Mouse (Mus musculus): ENCODE results near the gene Cwc27. TPM values are rescaled to one million over a fixed set of nuclear protein-coding genes. Genes with fewer than 3 reads are reported as not detected.
A peak's percentile ranks its signal among the peaks of the same experiment; 100 is the strongest.

Cwc27 gene
- total RNA-seq, 1 experiment from 2014 or later, result 52.8 TPM

DNA sequence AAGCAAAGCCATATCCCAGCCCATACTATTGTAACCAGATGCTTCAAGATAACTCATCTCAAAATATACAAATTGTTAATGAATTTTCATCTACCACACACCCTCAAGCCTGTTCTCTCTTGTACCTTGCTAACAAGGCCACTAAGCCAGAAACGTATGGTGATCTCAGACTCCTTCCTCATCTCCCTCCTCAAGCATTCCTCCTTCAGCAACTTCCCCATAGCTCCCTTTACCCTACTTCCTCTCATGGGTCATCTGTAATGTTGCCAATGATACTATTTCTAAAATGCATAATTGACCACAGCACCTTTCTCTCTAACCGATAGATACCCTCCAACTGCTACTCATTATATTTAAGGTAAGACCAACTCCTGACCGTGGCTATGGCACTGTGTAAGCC lies 22.5 kb downstream of the Cwc27 start:
- ATAC-seq (replicated peaks in 1 of 2; ENCODE audit: insufficient read depth in 1 of 2, low FRiP score in 2 of 2, low TSS enrichment in 1 of 2, low read depth in 1 of 2, poor library complexity in 2 of 2, severe bottlenecking in 2 of 2), result no peak

DNA sequence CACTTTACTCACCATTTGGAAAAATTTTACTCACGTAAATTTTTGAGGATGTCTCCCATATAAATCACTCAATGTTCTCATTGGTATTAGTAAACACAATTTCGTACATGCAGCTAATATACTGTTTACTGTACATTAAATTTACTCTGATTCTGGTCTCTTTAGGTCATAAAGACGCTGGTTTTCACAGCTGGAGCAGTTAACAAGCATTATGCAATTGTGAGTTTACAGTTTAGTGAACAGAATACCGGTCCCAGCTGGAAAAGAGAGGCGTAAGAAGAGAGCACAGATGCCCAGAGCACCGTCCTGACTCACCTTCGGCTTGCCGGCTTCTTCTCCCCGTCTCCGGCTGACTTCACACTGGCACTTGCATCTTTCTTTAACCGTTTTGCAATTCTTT lies 24.8 kb downstream of the Cwc27 start, which contains the start of gene Srek1ip1:
Srek1ip1 (plus strand) TSS at position 301 of the 400 bp plus-strand sequence.
- ATAC-seq (replicated peaks in 1 of 2; ENCODE audit: insufficient read depth in 1 of 2, low FRiP score in 2 of 2, low TSS enrichment in 1 of 2, low read depth in 1 of 2, poor library complexity in 2 of 2, severe bottlenecking in 2 of 2), result no peak

- peak; percentile 76 to 89; a peak in 3 of 4 replicates for ATAC-seq (replicated peaks in 1 of 2; ENCODE audit: insufficient read depth in 1 of 2, low FRiP score in 2 of 2, low TSS enrichment in 1 of 2, low read depth in 1 of 2, poor library complexity in 2 of 2, severe bottlenecking in 2 of 2)
Measured at GRCm38 (mm10) chr13:104789663-104790062, 27.3 kb downstream of the Cwc27 start.

DNA sequence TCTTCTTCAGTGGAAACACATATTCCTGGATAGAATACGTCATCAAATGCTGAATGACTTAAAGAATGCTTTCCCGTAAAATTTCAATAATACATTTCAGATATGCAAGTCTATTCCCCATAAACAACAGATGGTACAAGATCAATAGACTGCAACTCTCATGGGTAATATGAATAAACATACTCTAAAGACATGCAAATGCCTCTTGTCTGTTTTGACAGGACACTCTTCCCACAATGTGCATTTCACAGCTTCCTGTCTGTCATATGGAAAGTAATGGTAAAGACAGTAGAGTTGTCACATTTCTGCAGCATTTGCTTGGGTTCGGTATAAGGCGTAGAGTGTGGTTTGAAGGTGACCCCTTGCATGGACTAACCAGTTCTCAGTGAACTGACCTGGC lies 29.7 kb downstream of the Cwc27 start:
- ATAC-seq (replicated peaks in 1 of 2; ENCODE audit: insufficient read depth in 1 of 2, low FRiP score in 2 of 2, low TSS enrichment in 1 of 2, low read depth in 1 of 2, poor library complexity in 2 of 2, severe bottlenecking in 2 of 2), result no peak

DNA sequence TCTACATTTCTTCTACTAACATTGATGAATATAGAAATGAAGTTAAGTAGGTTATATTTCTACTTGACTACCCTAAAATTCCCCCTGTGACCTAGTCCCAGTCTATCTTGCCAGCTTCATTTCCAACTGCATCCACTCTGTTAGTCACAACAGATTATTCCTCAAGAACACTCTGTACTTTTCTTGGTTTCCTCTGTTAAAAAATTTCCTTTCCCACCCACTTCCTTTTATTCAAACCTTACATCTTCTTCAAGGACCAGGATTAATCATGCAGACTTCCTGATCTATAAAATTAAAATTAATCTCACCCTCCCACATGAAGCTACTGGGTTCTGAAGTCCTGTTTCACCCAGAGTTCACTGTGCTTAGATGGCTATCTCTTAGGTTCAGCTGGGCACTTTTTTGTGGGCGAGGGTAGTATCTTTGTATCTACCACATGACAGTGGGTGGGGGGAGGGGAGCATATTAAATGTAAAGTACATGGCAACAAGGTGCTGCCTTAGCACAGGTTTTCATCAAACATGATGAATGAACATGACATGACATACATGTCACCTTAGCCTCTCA lies 37.8 kb downstream of the Cwc27 start:
- ATAC-seq (replicated peaks in 1 of 2; ENCODE audit: insufficient read depth in 1 of 2, low FRiP score in 2 of 2, low TSS enrichment in 1 of 2, low read depth in 1 of 2, poor library complexity in 2 of 2, severe bottlenecking in 2 of 2), result no peak

DNA sequence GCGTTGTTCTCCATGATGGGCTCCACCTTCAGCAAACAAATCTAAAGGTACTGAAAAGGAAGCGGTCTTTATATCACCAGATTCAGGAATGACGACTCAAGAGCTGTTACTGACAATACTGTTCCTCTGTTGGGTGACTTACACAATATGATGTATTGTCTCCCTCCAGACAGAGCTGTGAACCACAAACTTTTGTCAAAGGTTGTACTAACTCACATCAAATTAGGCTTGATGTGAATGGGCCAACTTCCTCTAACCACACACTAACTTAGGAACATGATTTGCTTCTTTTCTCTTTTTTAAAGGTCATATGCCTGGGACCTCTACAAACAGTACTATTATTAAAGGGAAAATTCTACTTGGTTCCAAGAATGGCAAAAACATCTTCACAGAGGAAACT lies 53.7 kb downstream of the Cwc27 start:
- ATAC-seq (replicated peaks in 1 of 2; ENCODE audit: insufficient read depth in 1 of 2, low FRiP score in 2 of 2, low TSS enrichment in 1 of 2, low read depth in 1 of 2, poor library complexity in 2 of 2, severe bottlenecking in 2 of 2), result no peak

DNA sequence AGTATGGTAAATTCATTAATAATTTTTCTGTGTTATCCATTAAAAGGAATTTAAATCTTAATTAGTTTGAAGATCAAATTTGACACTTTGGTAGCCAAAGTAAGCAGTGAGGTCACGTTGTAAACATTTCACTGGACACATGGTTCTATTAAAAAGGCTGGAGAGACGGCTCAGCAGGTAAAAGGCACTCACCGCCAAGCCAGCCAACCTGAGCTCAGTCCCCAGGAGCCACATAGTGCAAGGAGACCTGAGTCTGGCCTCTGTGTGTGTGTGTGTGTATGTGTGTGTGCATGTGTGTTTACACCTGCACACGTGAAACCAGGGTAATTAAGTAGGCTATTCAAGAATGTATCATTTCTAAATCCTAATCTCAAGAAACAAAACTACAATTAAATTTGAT lies 54.5 kb downstream of the Cwc27 start:
- no peak for ATAC-seq (replicated peaks in 1 of 2; ENCODE audit: insufficient read depth in 1 of 2, low FRiP score in 2 of 2, low TSS enrichment in 1 of 2, low read depth in 1 of 2, poor library complexity in 2 of 2, severe bottlenecking in 2 of 2)

DNA sequence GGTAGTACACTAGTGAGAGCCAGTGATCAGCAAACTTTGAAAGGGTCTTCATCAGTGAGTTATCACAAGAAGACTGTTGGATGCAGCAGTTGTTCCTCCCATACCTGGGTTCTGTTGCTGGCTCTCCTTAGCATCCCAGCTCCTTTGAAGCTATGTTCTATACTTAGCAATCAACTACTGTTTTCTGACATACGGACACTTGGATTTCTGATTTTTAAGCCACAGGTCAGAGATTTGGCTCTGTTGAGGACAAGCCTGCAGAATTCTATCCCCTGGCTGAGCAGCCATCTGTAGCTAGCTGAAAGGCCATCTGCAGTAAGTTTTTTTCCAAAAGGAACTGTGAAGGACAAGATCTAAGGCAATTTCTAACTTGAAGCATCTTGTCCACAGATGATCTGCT lies 57.6 kb downstream of the Cwc27 start:
- no peak for ATAC-seq (replicated peaks in 1 of 2; ENCODE audit: insufficient read depth in 1 of 2, low FRiP score in 2 of 2, low TSS enrichment in 1 of 2, low read depth in 1 of 2, poor library complexity in 2 of 2, severe bottlenecking in 2 of 2)

- no peak for ATAC-seq (replicated peaks in 1 of 2; ENCODE audit: insufficient read depth in 1 of 2, low FRiP score in 2 of 2, low TSS enrichment in 1 of 2, low read depth in 1 of 2, poor library complexity in 2 of 2, severe bottlenecking in 2 of 2)
Measured at GRCm38 (mm10) chr13:104747032-104747431, 69.9 kb downstream of the Cwc27 start.

DNA sequence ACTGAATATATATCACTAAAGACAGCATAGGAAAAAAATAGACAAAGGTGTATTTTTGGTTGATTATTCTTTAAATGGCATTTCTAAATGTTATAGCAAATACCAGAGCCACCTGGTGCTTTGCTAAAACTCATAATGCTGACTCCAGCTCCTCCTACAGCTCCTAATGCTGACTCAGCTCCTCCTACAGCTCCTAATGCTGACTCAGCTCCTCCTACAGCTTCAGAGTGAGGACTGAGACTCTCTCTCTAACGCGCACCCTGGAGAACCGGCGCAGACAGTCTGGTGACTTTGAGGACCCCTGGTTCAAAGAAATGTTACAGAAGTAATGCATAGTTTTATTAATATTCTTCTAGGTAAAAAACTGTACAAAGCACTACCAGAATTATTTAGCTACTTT lies 74.1 kb downstream of the Cwc27 start:
- ATAC-seq (replicated peaks in 1 of 2; ENCODE audit: insufficient read depth in 1 of 2, low FRiP score in 2 of 2, low TSS enrichment in 1 of 2, low read depth in 1 of 2, poor library complexity in 2 of 2, severe bottlenecking in 2 of 2), result no peak

DNA sequence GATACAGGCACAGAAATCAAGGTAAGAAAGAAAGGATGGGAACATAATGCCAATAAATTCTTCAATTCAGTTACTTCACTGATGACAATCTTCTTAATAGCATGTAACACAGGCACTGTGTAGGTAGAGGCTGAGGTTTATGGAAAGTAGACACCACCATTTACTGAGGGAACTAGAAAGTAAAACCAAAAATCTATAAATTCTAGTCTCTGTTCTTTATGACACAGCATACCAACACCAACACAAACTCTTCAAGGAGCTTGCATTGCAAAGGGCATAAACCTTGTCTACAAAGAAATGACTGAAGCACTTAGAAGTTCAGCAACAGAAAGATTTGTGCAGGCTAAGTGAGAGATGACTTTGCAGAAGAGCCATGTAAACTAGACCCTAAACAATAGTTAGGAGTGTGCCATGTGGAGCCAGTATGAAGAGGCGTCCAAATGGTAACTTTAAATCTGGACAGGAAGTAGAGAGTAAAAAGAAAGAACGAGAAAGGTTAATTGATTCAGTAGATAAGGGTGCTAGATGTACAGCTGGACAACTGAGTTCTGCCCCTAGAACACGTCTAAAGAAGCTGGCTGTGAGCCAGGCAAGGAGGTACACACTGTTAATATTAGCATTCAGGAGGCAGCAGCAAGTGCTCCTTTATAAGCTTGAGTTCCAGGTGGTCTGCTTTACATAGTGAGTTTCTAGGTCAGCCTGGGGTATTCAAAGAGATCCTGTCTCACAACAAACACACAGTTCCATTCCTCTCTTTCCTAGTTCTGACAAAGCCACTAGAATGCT lies 87.5 kb downstream of the Cwc27 start:
- ATAC-seq (replicated peaks in 1 of 2; ENCODE audit: insufficient read depth in 1 of 2, low FRiP score in 2 of 2, low TSS enrichment in 1 of 2, low read depth in 1 of 2, poor library complexity in 2 of 2, severe bottlenecking in 2 of 2), result no peak

DNA sequence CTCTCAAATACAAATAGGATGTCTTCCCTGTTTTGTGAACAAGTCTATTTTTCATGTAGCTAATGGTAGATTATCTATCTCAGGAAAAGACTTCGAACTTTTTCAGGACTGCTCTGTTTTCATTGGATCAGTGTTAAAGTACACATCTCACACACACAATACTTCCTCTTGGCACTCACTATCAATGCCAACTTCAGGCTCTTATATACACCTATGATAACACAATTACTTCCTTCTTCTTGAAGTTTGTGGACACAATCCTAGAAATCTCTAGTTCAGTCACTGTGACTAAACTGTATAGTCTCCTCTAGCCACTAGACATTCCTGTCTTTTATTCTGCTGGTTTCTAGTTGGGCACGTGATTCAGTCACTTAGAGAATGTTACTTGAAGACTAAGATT lies 89.3 kb downstream of the Cwc27 start:
- ATAC-seq (replicated peaks in 1 of 2; ENCODE audit: insufficient read depth in 1 of 2, low FRiP score in 2 of 2, low TSS enrichment in 1 of 2, low read depth in 1 of 2, poor library complexity in 2 of 2, severe bottlenecking in 2 of 2), result no peak

- ATAC-seq (replicated peaks in 1 of 2; ENCODE audit: insufficient read depth in 1 of 2, low FRiP score in 2 of 2, low TSS enrichment in 1 of 2, low read depth in 1 of 2, poor library complexity in 2 of 2, severe bottlenecking in 2 of 2), result no peak
Measured at GRCm38 (mm10) chr13:104720133-104720532, 96.8 kb downstream of the Cwc27 start.

GRCm38 (mm10) chr13:104694612-104695355 lies 122.2 kb downstream of the Cwc27 start:
- no peak for ATAC-seq (replicated peaks in 1 of 2; ENCODE audit: insufficient read depth in 1 of 2, low FRiP score in 2 of 2, low TSS enrichment in 1 of 2, low read depth in 1 of 2, poor library complexity in 2 of 2, severe bottlenecking in 2 of 2)

- ATAC-seq (replicated peaks in 1 of 2; ENCODE audit: insufficient read depth in 1 of 2, low FRiP score in 2 of 2, low TSS enrichment in 1 of 2, low read depth in 1 of 2, poor library complexity in 2 of 2, severe bottlenecking in 2 of 2), result no peak
Measured at GRCm38 (mm10) chr13:104692710-104693109, 124.2 kb downstream of the Cwc27 start.

DNA sequence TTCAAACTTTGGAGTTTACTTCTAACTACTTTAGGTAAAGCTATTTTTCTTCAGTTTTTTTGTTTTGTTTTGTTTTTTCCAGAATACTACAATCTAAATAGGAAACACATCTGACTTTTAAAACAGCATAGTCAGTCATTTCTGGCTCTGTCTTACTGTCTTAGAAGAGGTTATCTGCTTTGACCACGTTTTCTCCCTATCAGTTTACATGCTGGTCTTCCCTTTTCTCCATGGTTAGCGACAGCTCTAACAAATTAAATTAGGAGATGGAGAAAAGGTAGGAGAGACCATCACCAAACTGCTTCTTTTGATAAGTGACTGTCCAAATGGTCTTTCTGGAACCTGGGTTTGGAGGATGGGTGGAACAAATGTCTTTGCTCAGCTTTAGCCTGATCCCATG lies 131.4 kb downstream of the Cwc27 start:
- ATAC-seq (replicated peaks in 1 of 2; ENCODE audit: insufficient read depth in 1 of 2, low FRiP score in 2 of 2, low TSS enrichment in 1 of 2, low read depth in 1 of 2, poor library complexity in 2 of 2, severe bottlenecking in 2 of 2), result no peak

DNA sequence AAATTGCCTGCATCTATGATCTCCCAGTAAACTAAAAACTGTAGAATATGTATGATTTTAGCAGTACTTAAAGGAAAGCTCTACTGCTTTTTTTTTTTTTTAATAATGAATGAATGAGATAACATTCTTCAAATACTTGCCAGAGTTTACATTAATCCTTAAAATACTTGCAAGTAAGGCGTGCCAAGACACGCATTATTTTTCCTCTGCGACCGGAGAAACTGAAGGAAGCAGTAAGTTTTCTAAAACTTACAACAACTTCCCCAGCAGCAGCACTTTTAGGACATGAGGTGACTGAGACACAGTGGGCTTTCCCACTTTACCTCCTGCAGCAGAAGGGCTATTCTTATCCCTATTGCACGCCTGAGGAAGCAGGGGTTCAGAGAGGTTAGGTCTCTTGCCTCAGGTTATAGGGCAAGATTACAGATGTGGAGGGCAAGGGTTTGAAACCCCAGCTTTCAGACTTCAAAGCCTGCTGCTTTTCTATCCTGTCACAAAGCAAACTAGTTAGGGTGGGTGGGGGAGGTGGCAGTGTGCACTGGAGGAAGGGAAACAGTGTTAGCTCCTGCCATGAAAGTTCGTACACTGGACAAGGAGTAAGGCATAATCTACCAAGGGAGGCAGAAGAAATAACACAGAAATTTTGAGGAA lies 132.5 kb downstream of the Cwc27 start:
- no peak for ATAC-seq (replicated peaks in 1 of 2; ENCODE audit: insufficient read depth in 1 of 2, low FRiP score in 2 of 2, low TSS enrichment in 1 of 2, low read depth in 1 of 2, poor library complexity in 2 of 2, severe bottlenecking in 2 of 2)

- ATAC-seq (replicated peaks in 1 of 2; ENCODE audit: insufficient read depth in 1 of 2, low FRiP score in 2 of 2, low TSS enrichment in 1 of 2, low read depth in 1 of 2, poor library complexity in 2 of 2, severe bottlenecking in 2 of 2), result 0 out of 4 replicates have a peak, but pooled peaks of 1 of the 2 experiments have one; percentile 53
Measured at GRCm38 (mm10) chr13:104681212-104681611, 135.7 kb downstream of the Cwc27 start.
